Mouse (Mus musculus) kidney, postnatal 4 days (tissue): ENCODE results near the gene Ccdc50.

Source experiments
- DNase-seq, 2 experiments: peaks; one replicate each; pipeline ENCODE4 v3.0.0; 2021; ENCODE audit warnings: mixed read lengths in 2 of 2

Gene Ccdc50

GRCm38 (mm10) chr16:27388761-27389451 is at the start of gene Ccdc50:
Ccdc50 (plus strand) TSS chr16:27388869.
- peak; percentile 84 to 90 for DNase-seq

GRCm38 (mm10) chr16:27347521-27347920 is 41.1 kb upstream of the Ccdc50 start:
- DNase-seq = no peak

GRCm38 (mm10) chr16:27348359-27348758 is 40.3 kb upstream of the Ccdc50 start:
- no peak for DNase-seq

GRCm38 (mm10) chr16:27349235-27349634 is 39.4 kb upstream of the Ccdc50 start:
- DNase-seq = no peak

GRCm38 (mm10) chr16:27349878-27350532 is 38.7 kb upstream of the Ccdc50 start:
- DNase-seq = no peak

- DNase-seq = no peak
These were observed 34.2 kb upstream of the Ccdc50 start for GRCm38 (mm10) chr16:27354464-27354863.

GRCm38 (mm10) chr16:27360059-27360458 is 28.6 kb upstream of the Ccdc50 start:
- DNase-seq = no peak

- DNase-seq = no peak
These were observed 18.5 kb upstream of the Ccdc50 start, which contains the start of gene Uts2b for GRCm38 (mm10) chr16:27370191-27370590. Uts2b (minus strand) TSS chr16:27370239.

- no peak for DNase-seq
These were observed 18.0 kb upstream of the Ccdc50 start for GRCm38 (mm10) chr16:27370700-27371099.

GRCm38 (mm10) chr16:27374139-27374538 is 14.5 kb upstream of the Ccdc50 start:
- no peak for DNase-seq

- peak in 1 of 2 experiments; percentile 14 for DNase-seq
These were observed 13.4 kb upstream of the Ccdc50 start for GRCm38 (mm10) chr16:27375318-27375717.

- DNase-seq = no peak
These were observed 12.1 kb upstream of the Ccdc50 start for GRCm38 (mm10) chr16:27376556-27376955.

- no peak for DNase-seq
These were observed 6.5 kb upstream of the Ccdc50 start for GRCm38 (mm10) chr16:27382217-27382616.

GRCm38 (mm10) chr16:27384893-27385603 is 3.6 kb upstream of the Ccdc50 start:
- DNase-seq = no peak

GRCm38 (mm10) chr16:27385649-27386048 is 3.0 kb upstream of the Ccdc50 start:
- DNase-seq = no peak

GRCm38 (mm10) chr16:27386850-27387407 is 1.7 kb upstream of the Ccdc50 start:
- no peak for DNase-seq

GRCm38 (mm10) chr16:27387634-27388611 is 746 bp upstream of the Ccdc50 start:
- DNase-seq = peak in 1 of 2 experiments; percentile 11

GRCm38 (mm10) chr16:27389534-27390282 is 1.0 kb downstream of the Ccdc50 start:
- DNase-seq = peak; percentile 7 to 28

GRCm38 (mm10) chr16:27390306-27390705 is 1.6 kb downstream of the Ccdc50 start:
- DNase-seq = no peak

- DNase-seq = no peak
These were observed 3.2 kb downstream of the Ccdc50 start for GRCm38 (mm10) chr16:27391845-27392244.
